Mouse (Mus musculus) lung, embryonic 16.5 days (tissue): Measurements from ENCODE around the gene Lin37. TPM values are rescaled to one million over a fixed set of nuclear protein-coding genes. Genes with fewer than 3 reads are reported as not detected.

ENCODE experiments used
- ATAC-seq: fragments of 200-750 bp; cut with Nextera tagmentation; 2 replicates; pipeline ENCODE4 v1.8.0; 2017; ENCODE audit warnings: low read depth, mild to moderate bottlenecking, moderate library complexity
- H3K27ac ChIP-seq: fragments of 300-500 bp; sonication (generic); 2 replicates; pipeline ENCODE4 v1.5.1; 2014; ENCODE audit warnings: mild to moderate bottlenecking, control low read depth, low read length
- H3K27me3 ChIP-seq: fragments of 300-500 bp; sonication (generic); 2 replicates; pipeline ENCODE4 v1.6.1; 2014; ENCODE audit warnings: low read depth, low read length, mixed read lengths; ENCODE audit not compliant: control insufficient read depth, insufficient read depth
- H3K36me3 ChIP-seq: fragments of 300-500 bp; sonication (generic); 2 replicates; pipeline ENCODE4 v1.6.1; 2014; ENCODE audit warnings: low read length; ENCODE audit not compliant: control insufficient read depth, insufficient read depth
- H3K4me1 ChIP-seq: fragments of 300-500 bp; sonication (generic); replicated peaks from 2 replicates; pipeline ENCODE4 v1.6.1; 2014; ENCODE audit warnings: low read length, mixed read lengths; ENCODE audit not compliant: control insufficient read depth, insufficient read depth
- H3K4me2 ChIP-seq: fragments of 300-500 bp; sonication (generic); 2 replicates; pipeline ENCODE4 v1.6.1; 2014; ENCODE audit warnings: low read depth, low read length, control low read depth
- H3K4me3 ChIP-seq: fragments of 300-500 bp; sonication (generic); 2 replicates; pipeline ENCODE4 v1.5.1; 2014; ENCODE audit warnings: mild to moderate bottlenecking, low read length, control low read depth
- H3K9ac ChIP-seq: fragments of 300-500 bp; sonication (generic); 2 replicates; pipeline ENCODE4 v1.6.1; 2014; ENCODE audit warnings: low read length, control low read depth
- H3K9me3 ChIP-seq: fragments of 300-500 bp; sonication (generic); 2 replicates; pipeline ENCODE4 v1.6.1; 2016; ENCODE audit warnings: low read length; ENCODE audit not compliant: control insufficient read depth
- WGBS: fragments of 180-500 bp; shearing (Covaris S2); extraction: QIAGEN DNeasy Blood & Tissue Kit; methylation state at CpG from one replicate; pipeline ENCODE4 v1.1.7; 2014; 5-methylcytosine and 5-hydroxymethylcytosine counted together
- polyA plus RNA-seq: library from polyadenylated mRNA; unstranded; fragments of >200 nt; fragmentation: Nextera tagmentation; extraction: Ambion mirVana; gene quantifications from 2 replicates; pipeline ENCODE4 v1.2.1, GENCODE M21; 2015

The Lin37 gene
- polyA plus RNA-seq, 1 experiment from 2014 or later = 46.1 TPM

DNA sequence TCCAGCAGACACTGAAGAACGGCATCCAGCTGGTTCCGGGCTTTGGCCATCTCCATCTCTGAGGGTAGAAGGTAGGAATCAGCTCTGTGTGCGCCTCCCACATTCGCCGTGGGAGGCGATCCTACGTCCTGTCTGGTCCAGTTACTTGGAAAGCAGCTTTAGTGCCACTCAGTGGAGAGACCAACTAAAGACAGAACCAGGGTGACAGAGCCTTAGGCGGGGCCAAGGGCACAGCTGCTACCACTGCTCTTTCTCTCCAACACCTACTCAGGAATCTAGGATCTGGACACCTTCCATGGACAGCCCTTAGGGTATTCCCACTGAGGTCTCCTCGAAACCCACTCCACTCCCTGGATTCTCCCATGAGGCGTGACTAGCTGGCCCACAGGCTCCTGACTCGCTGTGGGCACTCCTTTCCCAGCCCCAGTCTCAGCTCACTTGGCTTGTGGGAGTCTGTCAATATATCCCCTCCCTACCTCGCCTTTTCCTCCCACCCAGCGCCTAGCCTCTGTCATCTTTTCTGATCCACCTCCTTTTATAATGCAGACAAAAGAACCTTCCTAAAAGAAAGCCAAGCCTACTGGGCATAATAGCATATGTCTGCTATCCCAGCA lies 1.6 kb downstream of the Lin37 start:
- H3K9me3 ChIP-seq = no peaks in the 10 kb centered on the region
- ATAC-seq = no peak
- 86% methylated on average over 13 of the region's 13 CpGs for WGBS
- no peak overlapping the region for H3K27ac ChIP-seq
- H3K4me2 ChIP-seq = peak overlapping the region; percentile 94
- H3K36me3 ChIP-seq = peaks cover 19% of the 10 kb centered on the region
- peak overlapping the region; percentile 83; the same call in 1 of the 2 replicates for H3K9ac ChIP-seq
- H3K27me3 ChIP-seq = no peaks in the 10 kb centered on the region
- peaks cover 18% of the 10 kb centered on the region for H3K4me1 ChIP-seq
- H3K4me3 ChIP-seq = no peak overlapping the region; the same call in 1 of the 2 replicates

DNA sequence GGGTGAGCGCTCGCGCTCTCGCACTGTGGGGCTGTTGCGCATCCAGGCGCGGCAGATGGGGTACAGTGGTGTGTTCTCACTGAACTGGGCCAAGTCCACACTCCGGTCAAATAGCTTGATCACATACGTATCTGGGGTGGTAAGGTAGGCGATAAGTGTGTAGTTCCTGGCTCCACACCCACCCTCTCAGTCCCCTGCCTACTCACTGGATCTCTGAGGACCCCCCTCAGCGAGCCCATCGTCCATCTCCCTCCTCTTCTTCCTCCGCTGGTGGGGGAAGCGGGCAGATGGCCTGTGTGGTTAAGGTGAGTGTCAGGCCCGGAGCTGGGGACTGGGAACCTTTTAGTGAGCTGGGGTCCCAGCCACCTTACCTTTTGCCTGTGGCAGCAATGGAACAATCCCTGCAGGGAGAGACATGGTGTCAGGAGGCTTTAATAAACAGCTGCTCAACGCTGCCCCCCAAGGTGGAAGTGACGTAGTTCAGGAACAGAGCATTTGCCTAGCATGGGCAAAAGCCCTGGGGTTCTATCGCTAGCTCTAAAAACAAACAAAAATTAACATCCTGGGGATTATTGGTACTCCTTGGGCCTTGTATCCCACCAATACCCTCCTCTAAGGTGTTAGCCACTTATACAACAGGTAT lies 2.6 kb downstream of the Lin37 start:
- H3K27me3 ChIP-seq = no peaks in the 10 kb centered on the region
- peaks cover 19% of the 10 kb centered on the region for H3K36me3 ChIP-seq
- ATAC-seq = no peak
- H3K4me2 ChIP-seq = no peak overlapping the region
- no peak overlapping the region for H3K9ac ChIP-seq
- 94% methylated on average over 18 of the region's 18 CpGs for WGBS
- no peak overlapping the region for H3K4me3 ChIP-seq
- H3K27ac ChIP-seq = no peak overlapping the region
- H3K9me3 ChIP-seq = no peaks in the 10 kb centered on the region
- H3K4me1 ChIP-seq = peaks cover 17% of the 10 kb centered on the region

DNA sequence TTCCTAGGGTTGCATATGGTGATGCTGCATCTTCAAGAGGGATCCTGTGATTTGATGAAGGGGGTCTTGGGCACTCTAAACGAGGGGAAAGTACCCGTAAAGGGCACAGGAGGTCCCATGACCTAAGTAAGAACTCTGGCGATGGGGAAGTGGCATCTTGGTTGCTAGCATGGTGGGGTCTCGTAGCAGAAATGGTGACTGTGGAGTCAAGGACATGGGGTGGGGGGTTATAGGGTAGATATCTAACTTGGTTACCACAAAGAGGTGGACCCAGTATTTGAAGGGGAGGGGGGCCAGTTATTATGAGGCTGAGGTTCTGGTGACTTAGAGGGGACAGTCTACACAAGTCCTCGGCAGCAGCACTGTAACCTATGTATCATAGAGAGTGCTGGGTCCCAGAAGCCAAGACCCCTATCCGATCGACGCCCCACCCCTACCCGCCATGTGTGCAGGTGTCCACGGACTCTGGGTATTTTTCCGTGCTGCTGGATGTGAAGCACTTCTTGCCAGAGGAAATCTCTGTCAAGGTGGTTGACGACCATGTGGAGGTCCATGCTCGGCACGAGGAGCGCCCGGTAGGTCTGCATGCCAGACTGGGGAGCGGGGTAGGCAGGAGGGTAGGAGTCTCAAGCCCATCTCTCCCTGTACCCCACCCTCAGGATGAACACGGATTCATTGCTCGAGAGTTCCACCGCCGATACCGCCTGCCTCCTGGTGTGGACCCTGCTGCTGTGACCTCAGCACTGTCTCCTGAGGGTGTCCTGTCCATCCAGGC lies 5.6 kb downstream of the Lin37 start:
- H3K36me3 ChIP-seq = peaks cover 19% of the 10 kb centered on the region
- peak overlapping the region; percentile 83 for H3K4me2 ChIP-seq
- H3K9me3 ChIP-seq = no peaks in the 10 kb centered on the region
- WGBS = 82% methylated on average over 22 of the region's 22 CpGs
- peaks cover 17% of the 10 kb centered on the region for H3K4me1 ChIP-seq
- no peak overlapping the region; the same call in 1 of the 2 replicates for H3K27ac ChIP-seq
- H3K4me3 ChIP-seq = peak overlapping the region; percentile 80
- ATAC-seq = no peak
- no peaks in the 10 kb centered on the region for H3K27me3 ChIP-seq
- peak overlapping the region; percentile 92 for H3K9ac ChIP-seq

DNA sequence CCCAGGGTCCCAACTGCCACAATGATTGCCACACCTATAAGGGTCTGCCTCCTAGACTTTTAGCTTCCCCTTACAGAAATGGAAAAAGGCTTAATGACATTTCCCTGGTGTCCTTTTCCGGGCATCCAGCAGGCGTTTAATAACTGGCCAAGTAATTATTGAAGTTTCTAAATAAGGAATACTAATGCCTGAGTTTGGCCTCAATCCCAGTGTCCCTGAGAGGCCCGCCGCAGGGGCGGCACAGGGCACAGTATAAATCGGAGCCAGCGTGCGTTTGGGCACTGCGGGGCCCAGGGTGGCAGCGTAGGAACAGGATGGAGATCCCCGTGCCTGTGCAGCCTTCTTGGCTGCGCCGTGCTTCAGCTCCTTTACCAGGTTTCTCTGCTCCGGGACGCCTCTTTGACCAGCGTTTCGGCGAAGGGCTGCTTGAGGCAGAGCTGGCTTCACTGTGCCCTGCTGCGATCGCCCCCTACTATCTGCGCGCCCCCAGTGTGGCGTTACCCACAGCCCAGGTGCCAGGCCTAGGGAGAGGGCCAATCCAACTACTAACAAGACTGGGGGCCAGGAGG lies 6.5 kb downstream of the Lin37 start:
- Histone ChIP-seq H3K4me3 (peak overlapping the region; percentile 80), H3K9ac (peak overlapping the region; percentile 92), H3K4me1 (peaks cover 10% of the 10 kb centered on the region), H3K36me3 (peaks cover 19% of the 10 kb centered on the region), H3K27me3 (no peaks in the 10 kb centered on the region), H3K27ac (peak overlapping the region; percentile 97), H3K4me2 (peak overlapping the region; percentile 83), H3K9me3 (no peaks in the 10 kb centered on the region)
- WGBS = 2% methylated on average over 23 of the region's 23 CpGs
- ATAC-seq = peak; percentile 11; the same call in 1 of the 2 replicates

DNA sequence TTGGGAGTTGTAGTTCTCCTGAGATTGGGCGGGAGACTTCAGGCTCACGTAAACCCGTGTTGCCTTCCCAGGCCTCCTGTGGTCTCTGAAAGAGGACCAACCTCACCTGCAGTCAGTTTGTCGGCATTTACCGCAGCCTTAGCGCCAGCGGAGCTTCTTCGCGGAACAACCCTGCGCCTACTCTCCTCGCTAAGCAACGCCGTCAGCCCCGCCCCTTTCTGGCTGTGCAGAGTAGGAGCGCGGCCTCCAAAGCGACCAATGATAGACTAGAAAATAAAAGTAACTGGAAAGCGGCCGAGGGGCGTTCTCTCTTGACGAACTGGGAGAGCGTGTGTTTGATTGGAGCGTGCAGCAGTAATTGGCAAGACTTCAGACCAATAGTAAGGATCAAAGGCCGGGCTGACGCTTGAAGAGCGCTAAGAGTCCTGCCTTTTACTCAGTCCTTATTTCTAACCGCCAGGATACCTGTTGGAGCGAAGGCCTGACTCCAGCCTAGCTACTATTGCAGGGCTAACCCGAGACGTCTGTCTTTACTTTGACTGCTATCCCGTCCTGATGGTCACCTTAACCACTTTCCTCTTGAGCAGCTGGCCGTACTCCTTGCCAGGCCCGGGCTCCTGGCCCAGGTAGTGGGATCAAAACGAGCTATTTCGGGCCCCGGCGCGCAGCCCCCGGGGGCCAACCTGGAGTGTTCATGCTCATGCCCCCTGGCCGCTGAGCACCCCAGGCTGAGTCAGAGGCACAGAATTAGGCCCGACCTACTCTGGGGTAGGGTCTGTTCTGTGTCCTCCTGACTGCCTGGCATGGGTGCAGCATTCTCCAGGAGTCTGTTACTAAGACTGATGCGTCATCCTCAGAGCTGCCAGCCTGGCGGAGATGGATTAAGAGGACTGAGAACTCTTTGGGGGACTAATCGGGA lies 7.3 kb downstream of the Lin37 start, which contains the start of the genes Hspb6 and Proser3:
Hspb6 (plus strand) TSS at position 77 of the 919 bp plus-strand sequence.
Proser3 (minus strand) TSS at position 198 of the 919 bp plus-strand sequence.
- Histone ChIP-seq H3K4me1 (peaks cover 9% of the 10 kb centered on the region; the same call in 1 of the 2 replicates), H3K9ac (peak within 1 kb of the TSS; percentile 92), H3K4me2 (peak within 1 kb of the TSS; percentile 83), H3K27ac (peak within 1 kb of the TSS; percentile 99), H3K36me3 (peaks cover 22% of the 10 kb centered on the region), H3K27me3 (no peaks in the 10 kb centered on the region), H3K4me3 (peak within 1 kb of the TSS; percentile 80), H3K9me3 (no peaks in the 10 kb centered on the region)
- peak; percentile 96 for ATAC-seq
- WGBS = under 1% methylated on average over 44 of the region's 44 CpGs

DNA sequence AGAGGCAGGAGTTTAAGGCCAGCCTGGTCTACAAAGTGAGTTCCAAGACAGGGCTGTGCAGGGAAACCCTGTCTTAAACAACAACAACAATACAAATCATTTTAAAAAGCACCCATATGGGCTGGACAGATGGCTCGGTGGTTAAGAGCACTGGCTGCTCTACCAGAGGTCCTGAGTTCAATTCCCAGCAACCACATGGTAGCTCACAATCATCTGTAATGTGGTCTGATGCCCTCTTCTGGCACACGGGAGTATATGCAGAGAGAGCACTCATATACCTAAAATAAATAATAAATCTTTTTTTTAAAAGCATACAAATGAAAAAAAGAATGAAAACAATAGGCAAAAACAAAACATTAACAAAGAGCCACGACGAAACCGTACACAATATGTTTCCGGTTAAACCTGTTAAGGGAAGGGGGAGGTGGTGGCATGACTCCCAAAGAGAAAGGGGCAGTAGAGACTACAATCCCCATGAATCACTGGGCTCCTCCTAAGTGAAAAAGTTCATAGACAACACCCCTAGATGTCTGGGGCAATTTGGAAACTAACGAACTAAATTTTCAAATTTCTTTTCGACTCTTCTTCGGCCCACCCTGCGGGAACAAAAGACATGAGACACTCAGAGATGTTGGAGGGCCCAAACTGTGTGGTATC lies 8.1 kb downstream of the Lin37 start:
- no peaks in the 10 kb centered on the region for H3K27me3 ChIP-seq
- 2% methylated on average over 10 of the region's 10 CpGs for WGBS
- ATAC-seq = peak; percentile 65

DNA sequence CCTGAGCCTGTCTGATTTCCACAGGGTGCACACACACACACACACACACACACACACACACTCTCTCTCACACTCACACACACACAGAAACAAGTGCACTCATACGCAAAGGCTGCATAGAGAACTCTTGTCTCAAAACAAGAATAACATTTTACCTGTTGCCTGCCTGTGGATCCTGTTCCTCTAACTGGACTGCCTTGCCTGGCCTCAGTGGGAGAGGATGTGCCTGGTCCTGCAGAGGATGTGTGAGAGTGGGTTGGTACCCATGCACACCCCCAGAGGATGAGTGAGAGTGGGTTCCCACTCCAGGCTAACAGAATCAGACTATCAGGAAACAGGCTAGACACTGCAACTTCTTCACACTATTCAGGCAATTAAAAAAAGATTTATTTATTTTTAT lies 9.0 kb downstream of the Lin37 start:
- no peak overlapping the region for H3K9ac ChIP-seq

More for the DNA sequence above, 8.1 kb downstream of the Lin37 start:
- H3K9me3 ChIP-seq = no peaks in the 10 kb centered on the region
- H3K36me3 ChIP-seq = peaks cover 14% of the 10 kb centered on the region
- peaks cover 9% of the 10 kb centered on the region; the same call in 1 of the 2 replicates for H3K4me1 ChIP-seq
- H3K4me3 ChIP-seq = peak overlapping the region; percentile 80
- H3K4me2 ChIP-seq = peak overlapping the region; percentile 45
- peak overlapping the region; percentile 99 for H3K27ac ChIP-seq
- peak overlapping the region; percentile 83 for H3K9ac ChIP-seq

DNA sequence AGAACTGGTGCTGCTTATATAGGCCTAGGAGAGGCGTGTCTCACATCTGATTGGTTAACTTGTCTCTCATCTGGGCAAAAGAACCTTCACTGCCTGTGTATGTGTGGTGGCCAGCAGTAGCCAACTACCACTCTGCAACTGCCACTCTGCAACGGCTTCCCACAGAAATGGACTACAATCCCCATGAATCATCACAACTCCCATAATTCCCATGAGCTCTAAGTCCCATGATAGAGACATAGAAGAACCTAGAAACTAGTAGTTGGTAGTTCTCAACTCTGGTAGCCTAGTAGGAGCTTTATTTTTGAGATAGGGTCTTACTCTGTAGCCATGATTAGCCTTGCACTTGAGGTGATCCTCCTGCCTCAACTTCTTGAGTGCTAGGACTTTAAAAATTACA lies 9.8 kb downstream of the Lin37 start:
- Histone ChIP-seq H3K9me3 (no peaks in the 10 kb centered on the region), H3K4me2 (no peak overlapping the region), H3K36me3 (peaks cover 8% of the 10 kb centered on the region), H3K4me1 (peaks cover 9% of the 10 kb centered on the region; the same call in 1 of the 2 replicates), H3K9ac (no peak overlapping the region), H3K27me3 (no peaks in the 10 kb centered on the region), H3K4me3 (no peak overlapping the region), H3K27ac (no peak overlapping the region)
- WGBS = 94% methylated on average over 2 of the region's 2 CpGs
- ATAC-seq = no peak

More for the DNA sequence above, 9.0 kb downstream of the Lin37 start:
- Histone ChIP-seq H3K4me3 (no peak overlapping the region), H3K36me3 (peaks cover 10% of the 10 kb centered on the region), H3K9me3 (no peaks in the 10 kb centered on the region), H3K27ac (no peak overlapping the region), H3K4me1 (peaks cover 9% of the 10 kb centered on the region; the same call in 1 of the 2 replicates), H3K4me2 (no peak overlapping the region), H3K27me3 (no peaks in the 10 kb centered on the region)
- ATAC-seq = no peak
- WGBS = 77% methylated on average over 1 of the region's 1 CpGs
